Mouse (Mus musculus) stomach, postnatal 0 days (tissue): ENCODE measurements around the gene Vac14. TPM values are rescaled to one million over a fixed set of nuclear protein-coding genes. Genes with fewer than 3 reads are reported as not detected.
A peak's percentile ranks its signal among the peaks of the same experiment; 100 is the strongest.

Experiments used
- ATAC-seq: fragments of 200-750 bp; cut with Nextera tagmentation; 2 replicates; pipeline ENCODE4 v1.8.0; 2017; ENCODE audit not compliant: low FRiP score, low TSS enrichment
- DNase-seq: peaks from one replicate; pipeline ENCODE4 v3.0.0-alpha.2; 2016; ENCODE audit warnings: low spot score
- H3K27ac ChIP-seq: fragments of 300-500 bp; sonication (generic); replicated peaks from 2 replicates; pipeline ENCODE4 v1.5.1; 2014; ENCODE audit warnings: mild to moderate bottlenecking, control low read depth
- H3K27me3 ChIP-seq: fragments of 300-500 bp; sonication (generic); 2 replicates; pipeline ENCODE4 v1.6.1; 2014; ENCODE audit warnings: low read length; ENCODE audit not compliant: control insufficient read depth, insufficient read depth
- H3K36me3 ChIP-seq: fragments of 300-500 bp; sonication (generic); 2 replicates; pipeline ENCODE4 v1.6.1; 2014; ENCODE audit warnings: low read length, mixed read lengths; ENCODE audit not compliant: control insufficient read depth, insufficient read depth
- H3K4me1 ChIP-seq: fragments of 300-500 bp; sonication (generic); replicated peaks from 2 replicates; pipeline ENCODE4 v1.6.1; 2014; ENCODE audit warnings: antibody characterized with exemption; ENCODE audit not compliant: control insufficient read depth, insufficient read depth
- H3K4me2 ChIP-seq: fragments of 300-500 bp; sonication (generic); replicated peaks from 2 replicates; pipeline ENCODE4 v1.6.1; 2014; ENCODE audit warnings: low read depth, mild to moderate bottlenecking, control low read depth, moderate library complexity
- H3K4me3 ChIP-seq: fragments of 300-500 bp; sonication (generic); 2 replicates; pipeline ENCODE4 v1.5.1; 2014; ENCODE audit warnings: low read depth, low read length, control low read depth
- H3K9ac ChIP-seq: fragments of 300-500 bp; sonication (generic); 2 replicates; pipeline ENCODE4 v1.6.1; 2014; ENCODE audit warnings: mild to moderate bottlenecking, low read length, control low read depth, mixed read lengths
- H3K9me3 ChIP-seq: fragments of 300-500 bp; sonication (generic); 2 replicates; pipeline ENCODE4 v1.6.1; 2016; ENCODE audit warnings: low read length; ENCODE audit not compliant: control insufficient read depth
- CTCF ChIP-seq: IDR thresholded peaks from 2 replicates; pipeline ENCODE4 v1.5.1; 2016; ENCODE audit warnings: antibody characterized with exemption, low read depth, mild to moderate bottlenecking, moderate library complexity
- EP300 ChIP-seq: optimal IDR thresholded peaks from 2 replicates; pipeline ENCODE3; 2016; ENCODE audit warnings: antibody characterized with exemption
- whole genome bisulfite sequencing: fragments of 180-500 bp; shearing (Covaris S2); extraction: QIAGEN DNeasy Blood & Tissue Kit; methylation state at CpG from one replicate; pipeline ENCODE4 v1.1.7; 2014; 5-methylcytosine and 5-hydroxymethylcytosine counted together
- polyA plus RNA-seq: library from polyadenylated mRNA; unstranded; fragments of >200 nt; fragmentation: Nextera tagmentation; extraction: Ambion mirVana; gene quantifications from 2 replicates; pipeline ENCODE4 v1.2.1, GENCODE M21; 2015

The Vac14 gene
- polyA plus RNA-seq, 1 experiment from 2014 or later = 7.7 TPM

DNA sequence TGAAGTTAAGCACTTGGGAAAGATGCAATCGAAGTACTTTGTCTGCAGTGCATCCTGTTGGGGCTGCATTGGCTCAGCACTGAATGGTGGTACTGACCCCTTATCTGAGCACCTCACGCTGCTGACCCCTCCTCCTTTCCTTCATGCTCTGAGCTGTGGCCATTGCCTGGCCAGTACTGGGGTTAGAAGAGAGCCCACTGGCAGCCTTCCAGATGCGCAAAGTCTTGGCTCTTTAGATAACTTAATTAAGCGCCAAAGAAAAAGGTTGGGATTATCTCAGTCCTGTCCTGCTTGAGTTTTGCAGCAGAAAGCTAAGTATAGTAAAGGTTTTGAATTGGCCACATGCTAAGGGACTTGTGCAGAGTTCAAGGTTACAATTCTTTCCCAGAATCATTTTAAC, 26.0 kb downstream of the Vac14 start:
- DNase-seq = no peak
- Histone ChIP-seq H3K36me3 (no peaks in the 10 kb centered on the region; the same call in 1 of the 2 replicates), H3K4me2 (no peak overlapping the region), H3K27me3 (no peaks in the 10 kb centered on the region), H3K27ac (no peak overlapping the region), H3K9me3 (no peaks in the 10 kb centered on the region), H3K9ac (no peak overlapping the region), H3K4me1 (no peaks in the 10 kb centered on the region), H3K4me3 (no peak overlapping the region)
- WGBS = 78% methylated on average over 4 of the region's 4 CpGs
- TF ChIP-seq EP300 (no peak), CTCF (no peak)
- no peak for ATAC-seq

- Histone ChIP-seq H3K36me3 (no peaks in the 10 kb centered on the region), H3K27me3 (no peaks in the 10 kb centered on the region), H3K4me3 (no peak overlapping the region), H3K4me1 (no peaks in the 10 kb centered on the region), H3K27ac (no peak overlapping the region), H3K9ac (no peak overlapping the region), H3K4me2 (no peak overlapping the region), H3K9me3 (no peaks in the 10 kb centered on the region)
- TF ChIP-seq CTCF (no peak), EP300 (no peak)
- ATAC-seq (no peak), DNase-seq (no peak)
- 91% methylated on average over 2 of the region's 2 CpGs for WGBS
Observed at GRCm38 (mm10) chr8:110644901-110645300, 26.5 kb downstream of the Vac14 start.

DNA sequence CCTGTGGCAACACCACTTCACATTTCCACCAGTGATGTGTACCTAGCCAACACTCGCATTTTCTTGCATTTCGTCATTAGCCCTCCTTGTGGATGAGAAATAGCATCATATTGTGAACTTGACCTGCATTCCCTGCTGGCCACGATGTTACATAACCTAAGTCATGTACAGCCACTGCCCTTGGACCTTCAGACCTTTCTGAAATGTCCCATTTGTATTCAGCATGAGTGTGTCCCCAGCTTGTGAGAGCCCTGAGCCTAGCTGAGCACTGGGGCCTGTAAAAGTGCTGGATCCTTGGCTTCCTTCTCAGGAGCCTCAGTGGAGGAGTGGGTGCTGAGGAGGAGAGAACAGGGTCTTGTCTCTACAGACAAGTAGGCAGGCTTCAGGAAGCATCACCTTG, 27.0 kb downstream of the Vac14 start:
- H3K9me3 ChIP-seq = no peaks in the 10 kb centered on the region
- DNase-seq (no peak), ATAC-seq (no peak)
- H3K4me3 ChIP-seq = no peak overlapping the region
- WGBS = 91% methylated on average over 3 of the region's 3 CpGs
- H3K4me2 ChIP-seq = no peak overlapping the region
- no peaks in the 10 kb centered on the region for H3K27me3 ChIP-seq
- no peaks in the 10 kb centered on the region for H3K36me3 ChIP-seq
- H3K27ac ChIP-seq = no peak overlapping the region
- H3K4me1 ChIP-seq = no peaks in the 10 kb centered on the region
- TF ChIP-seq EP300 (no peak), CTCF (no peak)
- H3K9ac ChIP-seq = no peak overlapping the region

DNA sequence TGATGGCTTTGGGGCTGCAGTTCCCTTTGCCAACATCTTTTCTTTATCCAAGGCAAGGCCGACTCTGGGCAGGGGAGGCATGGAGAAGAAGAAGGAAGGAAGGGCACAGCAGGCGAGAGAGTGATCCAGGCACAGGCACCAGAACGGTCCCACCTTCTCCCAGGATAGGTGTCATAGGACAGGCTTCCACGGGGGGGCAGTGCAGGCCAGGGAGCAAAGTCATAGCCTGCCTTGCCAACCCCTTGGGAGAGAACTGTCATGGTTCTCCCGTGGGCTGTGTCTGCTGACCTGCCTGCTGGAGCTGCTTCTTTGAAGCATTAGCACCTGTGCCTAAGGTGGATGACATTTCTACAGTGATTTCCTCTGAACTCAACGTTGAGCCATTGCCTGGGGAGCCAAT, 27.7 kb downstream of the Vac14 start:
- ATAC-seq (peak; percentile 73; the same call in 1 of the 2 replicates), DNase-seq (peak; percentile 73)
- Histone ChIP-seq H3K27me3 (no peaks in the 10 kb centered on the region), H3K36me3 (no peaks in the 10 kb centered on the region), H3K9me3 (no peaks in the 10 kb centered on the region), H3K4me3 (no peak overlapping the region), H3K9ac (no peak overlapping the region), H3K4me1 (no peaks in the 10 kb centered on the region), H3K27ac (no peak overlapping the region), H3K4me2 (no peak overlapping the region)
- TF ChIP-seq EP300 (no peak), CTCF (peak; percentile 96)
- WGBS = 31% methylated on average over 6 of the region's 6 CpGs

- Histone ChIP-seq H3K9me3 (no peaks in the 10 kb centered on the region), H3K36me3 (no peaks in the 10 kb centered on the region), H3K4me3 (no peak overlapping the region), H3K4me2 (no peak overlapping the region), H3K4me1 (no peaks in the 10 kb centered on the region), H3K27me3 (no peaks in the 10 kb centered on the region), H3K9ac (no peak overlapping the region), H3K27ac (no peak overlapping the region)
- WGBS = 93% methylated on average over 3 of the region's 3 CpGs
- DNase-seq (no peak), ATAC-seq (no peak)
- TF ChIP-seq CTCF (no peak), EP300 (no peak)
Observed at GRCm38 (mm10) chr8:110648577-110648976, 30.2 kb downstream of the Vac14 start.

GRCm38 (mm10) chr8:110649286-110649685, 30.9 kb downstream of the Vac14 start:
- Histone ChIP-seq H3K4me1 (no peaks in the 10 kb centered on the region), H3K9me3 (no peaks in the 10 kb centered on the region), H3K27me3 (no peaks in the 10 kb centered on the region), H3K27ac (no peak overlapping the region), H3K36me3 (no peaks in the 10 kb centered on the region), H3K4me3 (no peak overlapping the region), H3K9ac (no peak overlapping the region), H3K4me2 (no peak overlapping the region)
- DNase-seq (no peak), ATAC-seq (no peak)
- 89% methylated on average over 6 of the region's 6 CpGs for WGBS
- TF ChIP-seq CTCF (no peak), EP300 (no peak)

DNA sequence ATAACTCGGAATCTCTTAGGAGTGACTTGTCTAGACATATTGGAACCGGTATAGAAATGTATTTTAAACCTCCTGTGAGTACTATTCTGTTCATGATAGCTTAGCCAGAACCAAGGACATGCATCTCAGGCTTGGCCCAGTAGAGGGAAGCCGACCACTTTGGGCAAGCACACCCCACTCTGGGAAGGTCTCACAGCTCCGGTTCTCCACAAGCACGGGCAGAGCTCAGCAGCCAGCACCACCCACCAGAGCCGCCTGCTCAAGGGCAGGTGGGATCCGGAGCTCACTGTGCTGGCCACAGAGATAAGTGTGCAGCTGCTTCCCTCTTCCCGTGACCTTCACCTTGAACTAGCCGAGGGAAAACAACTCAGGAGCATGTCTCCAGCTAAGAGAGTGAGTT, 32.5 kb downstream of the Vac14 start:
- Histone ChIP-seq H3K9me3 (no peaks in the 10 kb centered on the region), H3K9ac (no peak overlapping the region), H3K4me2 (no peak overlapping the region), H3K4me3 (no peak overlapping the region), H3K36me3 (no peaks in the 10 kb centered on the region), H3K27me3 (no peaks in the 10 kb centered on the region), H3K4me1 (no peaks in the 10 kb centered on the region), H3K27ac (no peak overlapping the region)
- 80% methylated on average over 9 of the region's 9 CpGs for WGBS
- ATAC-seq (0 out of 2 replicates have a peak, but pooled peaks have one; percentile 16), DNase-seq (no peak)
- TF ChIP-seq EP300 (no peak), CTCF (peak; percentile 43)
